Mouse (Mus musculus) right cerebral cortex, postnatal 36 days (tissue): ENCODE measurements around the gene Arhgef5.

Experiments used
- DNase-seq, 2 experiments: peaks; one replicate each; pipeline ENCODE4 v3.0.0; 2022; ENCODE audit warnings: low spot score in 2 of 2, mixed read lengths in 1 of 2

Gene Arhgef5

DNA sequence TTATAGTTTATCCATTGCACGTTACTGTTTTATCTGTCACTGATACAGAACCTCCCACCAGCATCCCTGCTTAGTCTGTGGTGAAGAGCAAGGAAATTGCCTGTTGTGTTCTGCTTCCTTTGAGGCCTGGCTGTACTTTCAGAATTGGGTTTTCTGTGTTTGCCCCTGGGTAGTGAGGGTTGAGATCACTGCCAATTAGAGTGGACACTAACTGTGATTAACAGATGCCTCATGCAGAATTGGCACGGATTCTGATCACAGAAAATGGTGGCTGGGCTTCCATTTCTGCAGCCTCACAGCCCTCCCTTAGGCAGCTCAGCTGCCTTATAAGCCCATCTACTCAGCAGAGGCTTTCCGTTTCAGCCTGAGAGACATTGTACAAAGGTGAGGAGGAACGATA lies 68.1 kb downstream of the Arhgef5 start:
- no peak for DNase-seq

DNA sequence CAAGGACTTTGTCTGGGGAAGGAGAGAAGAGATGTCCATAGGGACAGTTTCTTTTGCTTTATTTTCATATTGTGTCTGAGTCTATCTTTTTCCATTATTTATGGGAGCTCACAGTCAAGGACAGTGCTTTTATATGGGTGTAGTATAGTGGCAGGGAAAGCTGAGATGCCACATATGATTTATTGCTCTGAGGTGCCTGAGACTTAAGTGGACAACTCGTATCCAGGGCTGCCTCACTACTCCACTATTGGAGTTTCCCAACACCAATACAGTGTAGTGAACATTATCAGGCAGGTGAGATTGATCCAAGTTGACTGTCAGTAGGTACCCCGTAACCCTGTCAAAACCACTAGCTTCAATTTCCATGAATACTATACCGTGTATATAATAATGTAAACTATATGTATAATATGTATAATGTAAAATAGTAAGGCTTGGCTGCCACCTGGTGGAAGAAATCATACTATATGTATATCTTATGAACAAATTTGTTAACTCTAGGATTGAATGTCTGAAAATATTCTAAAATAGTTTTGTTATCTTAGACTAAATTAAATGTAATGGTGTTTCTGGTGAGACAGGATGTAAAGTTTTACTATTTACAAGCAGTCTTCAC lies 70.3 kb downstream of the Arhgef5 start:
- no peak for DNase-seq

DNA sequence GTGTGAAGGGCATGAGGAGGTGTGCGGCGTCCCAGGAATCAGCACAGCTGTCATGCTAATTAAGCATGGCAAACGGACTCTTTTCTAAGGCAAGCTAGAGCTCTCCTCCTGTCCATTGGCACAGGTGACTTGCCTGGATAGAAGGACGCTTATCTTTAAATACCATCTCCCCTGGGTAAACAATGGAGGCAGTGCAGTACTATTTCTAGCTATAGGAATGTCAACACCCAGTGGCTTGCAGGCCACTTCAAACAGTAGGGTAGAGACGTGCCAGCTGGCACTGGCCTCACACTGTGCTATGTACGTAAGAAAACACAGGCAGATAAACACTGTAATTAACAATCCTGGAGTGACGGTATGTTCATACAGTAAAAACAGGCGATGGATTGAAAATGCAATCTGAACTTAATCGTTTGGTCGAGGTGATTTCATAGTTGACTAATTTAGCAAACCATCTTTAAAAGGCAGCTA lies 72.1 kb downstream of the Arhgef5 start:
- no peak for DNase-seq

DNA sequence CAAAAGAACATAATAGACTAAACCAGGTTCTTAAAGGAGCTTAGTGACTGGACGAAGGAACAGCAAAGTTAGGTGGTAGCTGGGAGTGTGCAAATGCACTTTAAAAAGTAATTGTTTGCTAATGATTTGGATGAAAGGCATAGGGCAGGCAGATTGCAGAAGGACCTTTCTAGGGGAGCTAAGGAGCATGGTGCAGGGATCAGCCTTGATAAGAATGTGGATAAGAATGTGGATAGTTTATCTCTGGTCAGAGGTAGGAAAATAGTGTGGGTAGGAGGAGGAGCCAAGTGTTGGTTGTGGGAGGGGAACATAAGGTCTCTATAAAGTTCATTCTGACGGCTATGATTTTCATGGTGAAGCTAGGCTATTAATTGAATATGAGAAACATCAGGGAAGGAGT lies 73.4 kb downstream of the Arhgef5 start:
- DNase-seq: no peak
